Mouse (Mus musculus): Measurements from ENCODE around the gene Cd3g. TPM values are rescaled to one million over a fixed set of nuclear protein-coding genes. Genes with fewer than 3 reads are reported as not detected.

Gene Cd3g
- polyA plus RNA-seq, 1 experiment from 2014 or later, result not detected

DNA sequence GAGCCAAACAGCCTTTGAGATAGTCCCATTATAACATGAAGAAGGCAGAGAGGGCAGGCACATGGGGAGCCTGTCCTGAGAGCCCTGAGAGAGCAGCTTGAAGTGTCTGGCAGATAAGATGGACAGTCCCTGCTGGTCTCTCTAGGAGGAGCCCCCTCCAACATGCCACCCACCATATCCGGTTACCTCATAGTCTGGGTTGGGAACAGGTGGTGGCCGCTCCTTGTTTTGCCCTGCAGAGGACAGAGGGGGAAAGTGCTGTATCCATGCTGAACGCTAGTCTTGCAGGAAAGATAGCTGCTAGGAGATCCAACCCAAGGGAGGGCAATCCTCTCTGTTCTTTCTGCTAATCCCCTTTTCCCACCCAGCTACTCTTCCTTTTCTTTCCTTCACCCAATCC lies 20.0 kb upstream of the Cd3g start:
- H3K36me3 ChIP-seq, result no peaks in the 10 kb centered on the region
- H3K4me1 ChIP-seq (replicated peaks), result no peaks in the 10 kb centered on the region
- H3K9me3 ChIP-seq, result no peaks in the 10 kb centered on the region
- no peak overlapping the region for H3K27ac ChIP-seq
- WGBS, result 70% methylated on average over 3 of the region's 3 CpGs
- H3K4me3 ChIP-seq, result no peak overlapping the region
- no peaks in the 10 kb centered on the region for H3K27me3 ChIP-seq (ENCODE audit: insufficient read depth, poor library complexity, severe bottlenecking)
- no peak for DNase-seq (ENCODE audit: low spot score)

DNA sequence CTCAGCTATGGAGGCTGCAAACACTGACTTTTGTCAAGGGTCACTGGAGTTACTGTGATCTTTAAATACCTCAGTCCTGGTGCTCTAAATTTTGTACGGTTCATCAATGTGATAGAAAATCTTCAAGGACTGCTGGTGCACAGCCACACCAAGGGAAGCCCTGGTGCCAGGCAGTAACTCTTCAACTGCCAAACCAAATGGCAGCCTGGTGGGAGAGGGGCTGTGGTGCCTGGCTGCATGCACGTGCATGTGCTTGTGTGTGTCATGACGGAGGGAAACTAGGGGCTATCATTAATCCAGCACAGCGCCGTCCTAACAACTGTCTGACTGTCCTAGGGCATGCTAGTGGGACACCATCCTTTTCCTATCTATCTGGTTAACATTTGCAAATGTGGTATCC lies 19.5 kb upstream of the Cd3g start:
- WGBS, result 82% methylated on average over 5 of the region's 5 CpGs
- DNase-seq (ENCODE audit: low spot score), result no peak
- Histone ChIP-seq H3K27me3 (ENCODE audit: insufficient read depth, poor library complexity, severe bottlenecking) (no peaks in the 10 kb centered on the region), H3K27ac (no peak overlapping the region), H3K36me3 (no peaks in the 10 kb centered on the region), H3K4me1 (replicated peaks) (no peaks in the 10 kb centered on the region), H3K4me3 (no peak overlapping the region), H3K9me3 (no peaks in the 10 kb centered on the region)

DNA sequence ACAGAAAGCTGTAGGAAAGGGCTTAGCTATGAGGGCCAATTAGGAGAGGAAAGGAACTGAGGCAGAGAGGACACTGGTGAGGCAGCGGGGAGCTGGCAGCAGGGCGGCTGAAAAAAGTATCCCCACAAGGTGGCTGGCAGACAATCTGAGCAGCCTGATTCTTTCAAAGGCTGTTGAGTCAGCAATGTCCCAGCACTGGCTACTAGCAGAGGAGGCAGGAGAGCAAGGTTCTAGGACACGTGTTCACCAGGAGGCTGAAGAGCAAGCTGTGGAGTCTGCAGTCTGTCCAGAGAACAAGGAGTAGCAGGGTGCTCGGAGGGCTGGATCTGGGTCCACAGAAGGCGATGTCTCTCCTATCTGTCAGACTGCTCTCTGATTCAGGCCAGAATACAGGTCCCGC lies 18.9 kb upstream of the Cd3g start:
- Histone ChIP-seq H3K4me1 (replicated peaks) (no peaks in the 10 kb centered on the region), H3K9me3 (no peaks in the 10 kb centered on the region), H3K4me3 (no peak overlapping the region), H3K36me3 (no peaks in the 10 kb centered on the region), H3K27me3 (ENCODE audit: insufficient read depth, poor library complexity, severe bottlenecking) (no peaks in the 10 kb centered on the region), H3K27ac (no peak overlapping the region)
- WGBS, result 58% methylated on average over 6 of the region's 6 CpGs
- DNase-seq (ENCODE audit: low spot score), result no peak

DNA sequence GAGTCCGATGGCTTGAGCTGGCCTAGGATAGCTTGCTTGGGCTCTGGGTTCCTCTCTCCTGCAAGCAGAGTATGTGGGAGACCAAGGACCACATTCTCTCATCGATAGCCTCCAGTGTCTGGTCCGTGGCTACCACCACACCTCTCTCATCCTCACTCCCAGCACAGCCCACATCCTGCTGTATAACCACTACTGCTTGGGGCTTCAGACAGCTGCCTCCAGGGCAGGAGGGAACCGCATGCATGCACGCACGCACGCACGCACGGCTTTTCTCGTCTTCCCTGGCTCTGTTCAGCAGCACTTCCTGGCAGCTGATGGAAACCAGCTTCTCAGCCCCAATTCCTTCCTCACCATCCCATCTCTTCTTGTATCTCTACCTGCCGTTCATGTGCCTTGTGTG lies 17.9 kb upstream of the Cd3g start:
- Histone ChIP-seq H3K36me3 (no peaks in the 10 kb centered on the region), H3K27ac (no peak overlapping the region), H3K27me3 (ENCODE audit: insufficient read depth, poor library complexity, severe bottlenecking) (no peaks in the 10 kb centered on the region), H3K9me3 (no peaks in the 10 kb centered on the region), H3K4me1 (replicated peaks) (no peaks in the 10 kb centered on the region), H3K4me3 (no peak overlapping the region)
- DNase-seq (ENCODE audit: low spot score), result no peak
- 80% methylated on average over 11 of the region's 11 CpGs for WGBS

DNA sequence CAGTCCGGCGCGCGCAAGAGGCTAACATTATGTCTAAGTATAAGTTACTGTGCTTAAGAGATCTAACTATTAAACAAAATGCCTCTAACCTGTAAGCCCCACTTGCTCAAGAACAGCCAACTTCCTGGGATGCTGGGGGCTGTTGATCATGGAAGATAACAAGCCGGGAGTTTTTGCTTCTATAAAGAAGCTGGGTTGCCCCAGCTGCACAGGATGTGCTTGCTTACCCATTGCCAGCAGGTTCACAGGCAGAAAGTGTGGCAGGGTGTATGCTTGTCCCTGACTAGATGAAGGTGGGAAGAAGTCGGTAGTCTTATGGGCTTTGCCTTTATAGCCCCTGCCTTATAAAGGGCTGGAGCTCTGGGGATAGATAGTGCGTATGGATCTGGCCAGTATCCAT lies 16.4 kb upstream of the Cd3g start:
- Histone ChIP-seq H3K27ac (no peak overlapping the region), H3K36me3 (no peaks in the 10 kb centered on the region), H3K27me3 (ENCODE audit: insufficient read depth, poor library complexity, severe bottlenecking) (no peaks in the 10 kb centered on the region), H3K4me1 (replicated peaks) (no peaks in the 10 kb centered on the region), H3K4me3 (no peak overlapping the region), H3K9me3 (no peaks in the 10 kb centered on the region)
- 97% methylated on average over 7 of the region's 7 CpGs for WGBS
- no peak for DNase-seq (ENCODE audit: low spot score)

DNA sequence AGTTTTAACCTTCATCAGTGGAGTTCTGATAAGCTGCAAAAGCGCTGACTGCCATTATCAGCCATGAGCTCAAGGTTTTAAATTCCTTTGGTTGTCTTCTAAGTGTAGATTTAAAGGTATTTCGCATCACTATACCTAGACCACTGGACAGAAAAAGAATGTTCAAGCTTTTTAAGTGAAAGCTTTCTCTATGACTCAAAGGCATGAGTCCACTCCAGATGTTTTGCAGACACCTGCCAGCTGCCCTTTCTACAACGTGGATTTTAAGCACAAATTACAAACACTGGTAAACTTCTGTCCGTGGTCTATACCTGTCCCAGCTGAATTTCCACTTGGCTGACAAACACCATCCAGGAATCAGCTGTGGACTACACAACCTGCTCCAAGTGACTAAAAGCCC lies 14.7 kb upstream of the Cd3g start:
- H3K27me3 ChIP-seq (ENCODE audit: insufficient read depth, poor library complexity, severe bottlenecking), result no peaks in the 10 kb centered on the region
- no peak for DNase-seq (ENCODE audit: low spot score)
- WGBS, result 83% methylated on average over 4 of the region's 4 CpGs
- no peaks in the 10 kb centered on the region for H3K9me3 ChIP-seq
- H3K36me3 ChIP-seq, result no peaks in the 10 kb centered on the region
- H3K4me3 ChIP-seq, result no peak overlapping the region
- no peak overlapping the region for H3K27ac ChIP-seq
- H3K4me1 ChIP-seq (replicated peaks), result no peaks in the 10 kb centered on the region

DNA sequence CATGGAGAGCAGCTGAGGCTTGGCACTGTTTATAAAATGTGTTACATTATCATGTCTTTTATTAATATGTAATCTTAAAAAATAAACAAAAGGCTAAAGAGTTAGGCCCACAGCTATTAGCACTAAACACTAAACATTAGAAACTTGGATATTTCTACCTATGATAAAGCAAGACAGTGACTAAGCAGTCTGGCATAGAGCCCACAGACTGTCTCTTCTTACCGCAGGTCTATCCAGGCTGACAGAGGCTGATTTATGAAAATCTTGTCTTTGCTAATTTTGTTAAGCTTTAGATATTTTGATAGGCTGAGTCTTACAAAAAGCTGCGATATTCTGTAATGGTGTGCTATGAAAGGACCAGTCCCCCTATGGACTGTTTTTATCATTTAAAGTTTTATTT lies 13.0 kb upstream of the Cd3g start:
- H3K4me1 ChIP-seq (replicated peaks), result no peaks in the 10 kb centered on the region
- H3K4me3 ChIP-seq, result no peak overlapping the region
- no peaks in the 10 kb centered on the region for H3K27me3 ChIP-seq (ENCODE audit: insufficient read depth, poor library complexity, severe bottlenecking)
- H3K9me3 ChIP-seq, result no peaks in the 10 kb centered on the region
- 96% methylated on average over 2 of the region's 2 CpGs for WGBS
- H3K27ac ChIP-seq, result no peak overlapping the region
- H3K36me3 ChIP-seq, result no peaks in the 10 kb centered on the region
- no peak for DNase-seq (ENCODE audit: low spot score)

DNA sequence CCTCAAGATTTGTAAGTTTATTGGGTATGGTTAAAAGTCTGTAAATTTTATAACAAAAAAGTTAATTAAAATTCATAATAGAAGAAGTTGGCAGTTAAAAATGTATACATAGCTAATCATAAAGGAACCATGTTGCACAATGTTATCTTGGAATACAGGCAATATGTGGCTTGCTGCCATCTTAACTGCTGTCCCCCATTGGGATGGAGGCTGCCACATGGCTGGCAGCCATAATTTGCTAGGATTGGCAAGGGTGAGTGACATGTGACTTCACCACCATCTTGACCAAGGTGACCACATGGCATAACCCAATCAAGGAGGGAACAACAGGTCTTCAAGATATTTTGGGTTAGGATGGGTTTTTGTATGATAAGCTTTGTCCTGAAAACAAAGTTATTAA lies 12.0 kb upstream of the Cd3g start:
- H3K27ac ChIP-seq, result no peak overlapping the region
- H3K4me1 ChIP-seq (replicated peaks), result no peaks in the 10 kb centered on the region
- H3K27me3 ChIP-seq (ENCODE audit: insufficient read depth, poor library complexity, severe bottlenecking), result no peaks in the 10 kb centered on the region
- H3K4me3 ChIP-seq, result no peak overlapping the region
- no peaks in the 10 kb centered on the region for H3K9me3 ChIP-seq
- H3K36me3 ChIP-seq, result no peaks in the 10 kb centered on the region
- no peak for DNase-seq (ENCODE audit: low spot score)

DNA sequence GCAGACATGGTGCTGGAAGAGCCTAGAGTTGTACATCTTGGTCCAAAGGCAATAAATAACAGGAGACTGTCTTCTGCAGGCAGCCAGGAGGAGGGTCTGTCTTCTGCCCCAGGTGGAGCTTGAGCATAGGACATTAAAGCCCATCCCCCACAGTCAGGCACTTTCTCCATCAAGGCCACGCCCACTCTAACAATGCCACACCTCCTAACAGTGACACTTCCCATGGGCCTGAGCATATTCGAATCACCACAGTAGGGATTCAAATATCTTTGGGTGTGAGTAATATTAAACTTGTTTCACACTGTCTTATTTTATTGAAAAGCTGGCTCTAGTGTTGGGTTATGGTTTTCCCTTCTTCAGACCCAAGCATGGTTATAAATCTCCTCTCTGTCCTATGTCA lies 11.6 kb upstream of the Cd3g start:
- DNase-seq (ENCODE audit: low spot score), result no peak
- Histone ChIP-seq H3K27me3 (ENCODE audit: insufficient read depth, poor library complexity, severe bottlenecking) (no peaks in the 10 kb centered on the region), H3K4me3 (no peak overlapping the region), H3K9me3 (no peaks in the 10 kb centered on the region), H3K4me1 (replicated peaks) (no peaks in the 10 kb centered on the region), H3K27ac (no peak overlapping the region), H3K36me3 (no peaks in the 10 kb centered on the region)
- 88% methylated on average over 2 of the region's 2 CpGs for WGBS

DNA sequence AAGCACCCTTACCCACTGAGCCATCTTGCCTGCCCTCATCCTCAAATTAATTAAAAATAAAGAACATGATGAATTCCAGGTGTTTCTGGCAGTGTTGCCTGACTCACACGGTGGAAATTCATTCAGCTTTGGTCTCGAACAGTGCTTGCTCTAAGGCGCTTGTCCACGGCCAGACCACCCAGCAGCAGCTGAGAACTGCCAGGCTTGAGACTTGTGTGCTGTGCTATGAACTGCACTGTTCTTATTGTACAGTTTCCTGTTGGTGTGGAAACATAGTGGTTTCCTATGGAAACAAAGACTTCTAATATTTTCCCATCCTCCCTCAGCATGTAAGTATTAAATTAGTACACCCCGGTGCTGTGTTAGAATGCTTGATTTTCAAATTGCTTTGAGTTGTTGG lies 6.7 kb upstream of the Cd3g start:
- WGBS, result 78% methylated on average over 5 of the region's 5 CpGs
- DNase-seq (ENCODE audit: low spot score), result no peak
- H3K27me3 ChIP-seq (ENCODE audit: insufficient read depth, poor library complexity, severe bottlenecking), result no peaks in the 10 kb centered on the region
- no peaks in the 10 kb centered on the region for H3K36me3 ChIP-seq
- H3K4me3 ChIP-seq, result no peak overlapping the region
- no peak overlapping the region for H3K27ac ChIP-seq
- H3K4me1 ChIP-seq (replicated peaks), result 0 out of 2 replicates have a peak, but pooled peaks cover 6% of the 10 kb centered on the region
- H3K9me3 ChIP-seq, result no peaks in the 10 kb centered on the region

DNA sequence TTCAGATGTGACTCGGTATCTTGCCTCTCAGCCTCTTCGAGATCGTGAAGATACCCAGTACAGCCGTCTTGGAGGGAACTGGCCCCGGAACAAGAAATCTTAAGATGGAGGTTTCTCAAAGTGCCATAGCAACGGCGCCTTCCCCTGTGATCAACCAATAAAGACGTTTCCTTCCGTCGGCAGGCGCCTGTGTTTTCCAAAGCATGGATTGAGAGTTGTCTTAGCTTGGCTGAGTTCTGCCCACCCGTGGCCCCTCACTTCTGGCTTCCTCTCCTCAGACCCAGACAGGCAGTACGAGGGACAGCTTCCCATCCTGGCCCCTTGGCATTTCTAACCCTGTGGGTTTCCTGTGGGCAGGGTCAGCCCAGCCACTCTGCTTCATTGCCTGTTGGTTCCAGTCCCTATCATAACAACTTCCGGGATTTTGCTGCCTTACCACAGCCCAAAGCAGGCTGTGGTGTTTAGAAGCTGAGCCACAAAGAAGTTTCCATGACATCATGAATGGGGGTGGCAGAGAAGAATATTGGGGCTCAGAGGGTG lies 6.1 kb upstream of the Cd3g start:
- Histone ChIP-seq H3K36me3 (no peaks in the 10 kb centered on the region), H3K4me3 (no peak overlapping the region), H3K27ac (no peak overlapping the region), H3K4me1 (replicated peaks) (0 out of 2 replicates have a peak, but pooled peaks cover 6% of the 10 kb centered on the region), H3K27me3 (ENCODE audit: insufficient read depth, poor library complexity, severe bottlenecking) (no peaks in the 10 kb centered on the region), H3K9me3 (no peaks in the 10 kb centered on the region)
- WGBS, result 65% methylated on average over 14 of the region's 14 CpGs
- no peak for DNase-seq (ENCODE audit: low spot score)

DNA sequence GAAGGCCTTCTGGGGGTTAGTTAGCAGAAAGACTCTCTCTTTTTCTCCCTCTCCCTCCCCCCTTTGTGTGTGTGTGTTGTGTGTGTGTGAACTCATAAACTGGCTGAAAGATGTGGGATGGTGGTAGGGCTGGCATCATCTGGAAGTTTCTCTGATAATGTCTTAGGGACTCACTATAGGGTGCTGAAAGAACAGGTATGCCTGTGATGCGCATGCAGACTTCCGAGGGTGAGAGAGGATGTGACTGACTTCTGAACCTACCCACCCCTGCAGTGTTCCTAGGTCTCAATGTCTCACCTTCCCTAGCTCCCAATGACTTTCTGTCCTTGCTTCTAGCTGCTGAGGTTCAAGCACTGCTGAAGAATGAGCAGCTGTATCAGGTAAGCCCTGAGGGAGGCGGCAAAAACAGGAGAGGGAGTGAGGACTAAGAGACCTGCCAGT lies 5.5 kb upstream of the Cd3g start:
- DNase-seq (ENCODE audit: low spot score), result no peak
- H3K4me1 ChIP-seq (replicated peaks), result 0 out of 2 replicates have a peak, but pooled peaks cover 6% of the 10 kb centered on the region
- H3K9me3 ChIP-seq, result no peaks in the 10 kb centered on the region
- H3K27ac ChIP-seq, result no peak overlapping the region
- no peak overlapping the region for H3K4me3 ChIP-seq
- 79% methylated on average over 3 of the region's 3 CpGs for WGBS
- no peaks in the 10 kb centered on the region for H3K36me3 ChIP-seq
- no peaks in the 10 kb centered on the region for H3K27me3 ChIP-seq (ENCODE audit: insufficient read depth, poor library complexity, severe bottlenecking)

DNA sequence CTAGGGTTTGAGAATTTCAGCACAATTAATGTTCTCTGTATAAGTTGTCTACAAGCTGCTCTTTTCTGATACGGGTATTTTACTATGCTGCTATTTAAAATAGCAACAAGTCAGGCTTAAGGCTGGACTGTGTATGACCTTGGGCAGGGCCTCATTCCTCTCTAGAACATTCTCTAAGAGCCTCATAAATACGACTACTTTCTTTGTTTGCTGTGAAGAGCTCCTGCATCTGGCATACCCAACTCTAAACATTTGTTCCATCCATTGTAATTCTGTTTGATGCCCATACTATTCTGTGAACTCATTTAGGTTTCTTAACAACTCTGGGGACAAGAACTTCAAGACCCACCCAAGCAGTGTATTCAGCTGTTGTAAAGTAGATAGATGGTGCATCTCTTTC lies 2.8 kb upstream of the Cd3g start:
- no peak overlapping the region for H3K4me3 ChIP-seq
- no peaks in the 10 kb centered on the region for H3K9me3 ChIP-seq
- no peaks in the 10 kb centered on the region for H3K27me3 ChIP-seq (ENCODE audit: insufficient read depth, poor library complexity, severe bottlenecking)
- 89% methylated on average over 2 of the region's 2 CpGs for WGBS
- 0 out of 2 replicates have a peak, but pooled peaks cover 10% of the 10 kb centered on the region for H3K4me1 ChIP-seq (replicated peaks)
- H3K27ac ChIP-seq, result no peak overlapping the region
- no peaks in the 10 kb centered on the region for H3K36me3 ChIP-seq
- no peak for DNase-seq (ENCODE audit: low spot score)

DNA sequence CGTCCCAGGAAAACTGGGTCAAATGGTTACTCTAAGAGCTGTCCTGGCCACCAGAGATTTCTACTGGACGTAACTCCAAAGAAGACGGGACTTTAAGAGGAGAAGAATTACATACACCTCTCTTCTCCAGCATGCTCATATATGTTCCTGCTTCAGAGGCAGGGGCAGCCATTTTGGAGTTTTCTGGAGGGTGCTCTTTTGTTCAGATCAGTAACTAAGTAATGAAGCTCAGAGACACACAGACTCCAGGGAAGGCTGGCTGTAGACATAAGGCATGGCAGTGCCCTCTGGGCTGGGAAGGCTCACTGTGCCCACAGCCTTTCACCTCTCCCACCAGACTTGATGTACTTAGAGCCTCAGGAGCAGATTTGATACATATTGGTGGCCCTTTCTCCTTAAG lies 2.3 kb upstream of the Cd3g start:
- no peak overlapping the region for H3K4me3 ChIP-seq
- H3K27me3 ChIP-seq (ENCODE audit: insufficient read depth, poor library complexity, severe bottlenecking), result no peaks in the 10 kb centered on the region
- H3K36me3 ChIP-seq, result no peaks in the 10 kb centered on the region
- no peak overlapping the region for H3K27ac ChIP-seq
- H3K4me1 ChIP-seq (replicated peaks), result 0 out of 2 replicates have a peak, but pooled peaks cover 10% of the 10 kb centered on the region
- WGBS, result 87% methylated on average over 3 of the region's 3 CpGs
- no peaks in the 10 kb centered on the region for H3K9me3 ChIP-seq
- no peak for DNase-seq (ENCODE audit: low spot score)
